Mouse (Mus musculus) embryonic facial prominence, embryonic 14.5 days (tissue): ENCODE results near the gene Rlf. TPM values are rescaled to one million over a fixed set of nuclear protein-coding genes. Genes with fewer than 3 reads are reported as not detected.

Experiments
- ATAC-seq: fragments of 200-750 bp; cut with Nextera tagmentation; 2 replicates; pipeline ENCODE4 v1.8.0; 2017; ENCODE audit warnings: low read depth, moderate number of reproducible peaks, moderate TSS enrichment
- DNase-seq: peaks from one replicate; pipeline ENCODE4 v3.0.0-alpha.2; 2015; ENCODE audit warnings: low spot score
- H3K27ac ChIP-seq: fragments of 300-500 bp; sonication (generic); replicated peaks from 2 replicates; pipeline ENCODE4 v1.5.1; 2014; ENCODE audit warnings: low read depth, mild to moderate bottlenecking, low read length, moderate library complexity
- H3K27me3 ChIP-seq: fragments of 300-500 bp; sonication (generic); replicated peaks from 2 replicates; pipeline ENCODE4 v1.6.1; 2014; ENCODE audit warnings: low read length; ENCODE audit not compliant: control insufficient read depth, insufficient read depth
- H3K36me3 ChIP-seq: fragments of 300-500 bp; sonication (generic); 2 replicates; pipeline ENCODE4 v1.6.1; 2014; ENCODE audit warnings: low read length, mixed read lengths; ENCODE audit not compliant: control insufficient read depth, insufficient read depth
- H3K4me1 ChIP-seq: fragments of 300-500 bp; sonication (generic); 2 replicates; pipeline ENCODE4 v1.6.1; 2014; ENCODE audit warnings: antibody characterized with exemption, low read length; ENCODE audit not compliant: control insufficient read depth, insufficient read depth
- H3K4me2 ChIP-seq: fragments of 300-500 bp; sonication (generic); 2 replicates; pipeline ENCODE4 v1.6.1; 2014; ENCODE audit warnings: low read depth, mild to moderate bottlenecking, low read length, moderate library complexity, mixed read lengths
- H3K4me3 ChIP-seq: fragments of 300-500 bp; sonication (generic); 2 replicates; pipeline ENCODE4 v1.5.1; 2014; ENCODE audit warnings: low read depth, mild to moderate bottlenecking, low read length
- H3K9ac ChIP-seq: fragments of 300-500 bp; sonication (generic); 2 replicates; pipeline ENCODE4 v1.6.1; 2014; ENCODE audit warnings: low read depth, mild to moderate bottlenecking, low read length, moderate library complexity, mixed read lengths
- H3K9me3 ChIP-seq: fragments of 300-500 bp; sonication (generic); 2 replicates; pipeline ENCODE4 v1.6.1; 2016; ENCODE audit warnings: low read length; ENCODE audit not compliant: control insufficient read depth
- WGBS: fragments of 180-500 bp; shearing (Covaris S2); extraction: QIAGEN DNeasy Blood & Tissue Kit; methylation state at CpG from one replicate; pipeline ENCODE4 v1.1.7; 2014; 5-methylcytosine and 5-hydroxymethylcytosine counted together
- polyA plus RNA-seq: library from polyadenylated mRNA; unstranded; fragments of >200 nt; fragmentation: Nextera tagmentation; extraction: Ambion mirVana; gene quantifications from 2 replicates; pipeline ENCODE4 v1.2.1, GENCODE M21; 2014

The Rlf gene
- 18.6 and 20.3 TPM in 2 replicates for polyA plus RNA-seq

DNA sequence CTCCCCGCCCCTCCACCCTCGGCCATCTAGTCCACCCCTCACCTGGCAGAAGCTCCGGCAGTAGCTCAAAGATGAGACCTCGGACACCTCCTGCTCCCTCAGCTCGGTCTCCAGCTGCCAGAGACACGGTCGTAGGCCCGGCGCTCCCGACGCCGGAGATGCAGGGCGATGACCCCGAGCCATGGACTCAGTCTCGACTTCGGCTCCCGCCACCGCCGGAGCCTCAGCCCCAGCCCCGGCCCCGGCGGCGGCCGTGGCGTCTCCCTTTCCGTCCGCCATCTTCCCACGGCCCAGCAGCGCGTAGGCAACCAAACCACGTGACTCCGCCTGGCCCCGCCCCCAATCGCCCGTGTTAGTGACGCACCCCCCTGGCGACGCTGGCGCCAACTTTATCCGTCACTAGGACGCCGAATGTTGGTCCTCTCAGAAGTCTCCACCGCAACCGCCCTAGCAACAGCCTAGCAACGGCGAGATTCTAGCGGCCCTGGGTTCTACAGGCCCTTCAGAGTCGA lies at the start of gene Rlf:
Gene Rlf, minus strand, starts transcription at position 292 of the 512 bp plus-strand sequence.
- Histone ChIP-seq H3K9ac (peak within 1 kb of the TSS; percentile 99), H3K36me3 (no peaks in the 10 kb centered on the region), H3K4me3 (peak within 1 kb of the TSS; percentile 98), H3K4me2 (peak within 1 kb of the TSS; percentile 88), H3K4me1 (peaks cover 13% of the 10 kb centered on the region; the same call in 1 of the 2 replicates), H3K27me3 (no peaks in the 10 kb centered on the region), H3K27ac (peak within 1 kb of the TSS; percentile 94), H3K9me3 (no peaks in the 10 kb centered on the region)
- WGBS: 1% methylated on average over 35 of the region's 48 CpGs
- peak; percentile 98 for ATAC-seq
- peak; percentile 97 for DNase-seq

DNA sequence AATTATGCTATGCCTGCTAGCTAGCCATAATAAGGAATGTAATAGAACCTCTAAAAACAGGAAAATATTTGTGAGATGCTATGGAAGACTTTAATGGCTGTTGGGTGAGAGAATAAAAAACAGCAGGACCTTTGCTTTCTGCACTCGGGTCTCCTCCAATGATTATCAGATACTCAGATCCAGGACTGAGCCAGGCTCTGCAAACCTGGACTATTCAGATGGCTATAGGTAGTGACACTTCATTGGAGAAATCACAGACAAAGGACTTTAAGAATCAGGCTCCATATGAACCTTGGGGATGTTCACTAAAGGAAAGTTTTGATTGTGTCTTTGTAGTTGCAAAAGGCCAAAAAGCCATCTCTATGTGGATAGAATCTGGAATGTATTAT lies 26.7 kb upstream of the Rlf start:
- 71% methylated on average over 1 of the region's 1 CpGs for whole genome bisulfite sequencing
- Histone ChIP-seq H3K4me2 (no peak overlapping the region), H3K4me1 (no peaks in the 10 kb centered on the region), H3K27ac (no peak overlapping the region), H3K9me3 (no peaks in the 10 kb centered on the region), H3K36me3 (no peaks in the 10 kb centered on the region), H3K9ac (no peak overlapping the region), H3K4me3 (no peak overlapping the region), H3K27me3 (no peaks in the 10 kb centered on the region)
- DNase-seq: no peak
- ATAC-seq: no peak

DNA sequence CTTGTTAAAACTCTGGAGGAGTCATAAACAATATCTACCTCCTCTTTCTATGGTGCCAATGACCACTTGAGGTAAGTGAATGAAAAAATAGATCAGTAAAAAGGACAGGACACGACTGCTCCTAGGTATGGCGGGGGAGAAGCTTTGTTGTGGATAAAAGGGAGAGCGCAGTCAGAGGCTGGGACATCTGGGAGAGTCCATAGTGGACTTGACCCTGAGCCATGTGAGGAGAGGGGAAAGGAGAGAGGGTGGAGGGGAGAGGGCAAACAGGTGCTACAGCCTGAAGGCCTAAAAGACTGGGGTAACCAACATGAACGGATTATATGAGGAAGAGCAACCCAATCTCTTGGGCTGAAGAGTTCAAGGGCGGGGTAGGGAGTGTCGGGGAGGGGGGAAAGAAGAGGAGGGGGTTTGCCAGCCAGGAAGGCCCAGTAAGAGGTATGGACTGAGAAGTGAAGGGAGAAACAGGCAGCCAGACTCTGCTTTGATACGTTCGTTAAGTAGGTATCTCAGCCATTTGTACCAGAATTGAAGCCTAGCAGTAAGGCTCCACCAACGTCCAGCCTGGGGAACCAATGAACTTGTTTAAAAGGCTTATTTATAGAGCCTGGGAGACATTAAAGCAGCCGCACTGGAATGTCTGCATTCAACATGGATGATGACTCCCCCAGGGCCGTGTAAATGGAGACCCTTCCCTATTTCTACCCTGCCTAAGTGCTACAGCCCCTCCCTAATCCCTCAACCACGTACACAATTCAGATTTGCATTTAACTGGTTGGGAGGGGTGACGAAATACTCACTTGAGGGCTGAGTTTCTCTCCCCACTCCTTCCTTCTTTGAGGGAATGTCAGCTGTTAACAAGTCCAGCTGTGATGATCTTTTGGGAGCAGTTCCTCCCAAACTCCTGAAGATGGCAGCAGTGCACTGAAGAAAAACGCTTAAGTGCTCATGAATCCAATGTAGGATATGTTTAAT lies 26.0 kb upstream of the Rlf start:
- 45% methylated on average over 14 of the region's 14 CpGs for WGBS
- no peak overlapping the region for H3K4me3 ChIP-seq

DNA sequence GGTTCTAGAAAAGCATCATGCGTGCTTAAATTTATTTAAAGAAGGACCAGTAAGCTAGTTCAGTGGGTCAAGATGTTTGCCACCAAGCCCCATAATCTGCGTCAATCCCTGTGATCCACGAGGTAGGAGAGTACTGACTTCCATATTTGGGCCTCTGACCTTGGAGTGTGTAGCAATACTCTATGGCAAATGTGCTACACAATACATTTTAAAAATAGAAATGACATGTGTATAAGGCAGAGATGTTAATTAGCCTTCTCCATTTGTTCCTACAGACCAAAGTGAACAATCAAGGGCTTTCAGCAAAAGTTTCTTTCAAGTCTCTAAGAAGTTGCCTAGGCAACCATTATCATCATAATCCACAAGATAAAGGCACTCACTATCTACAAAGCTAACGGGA lies 25.0 kb upstream of the Rlf start:
- DNase-seq (no peak), ATAC-seq (no peak)
- Histone ChIP-seq H3K4me1 (no peaks in the 10 kb centered on the region), H3K4me3 (no peak overlapping the region), H3K9ac (no peak overlapping the region), H3K27ac (no peak overlapping the region), H3K4me2 (no peak overlapping the region), H3K36me3 (no peaks in the 10 kb centered on the region), H3K9me3 (no peaks in the 10 kb centered on the region), H3K27me3 (no peaks in the 10 kb centered on the region; the same call in 1 of the 2 replicates)
- 75% methylated on average over 4 of the region's 4 CpGs for WGBS

More for the DNA sequence above, 26.0 kb upstream of the Rlf start:
- Histone ChIP-seq H3K27ac (no peak overlapping the region), H3K4me1 (no peaks in the 10 kb centered on the region), H3K36me3 (no peaks in the 10 kb centered on the region), H3K9me3 (no peaks in the 10 kb centered on the region), H3K27me3 (no peaks in the 10 kb centered on the region), H3K4me2 (no peak overlapping the region), H3K9ac (no peak overlapping the region)
- DNase-seq (peak; percentile 71), ATAC-seq (no peak)

DNA sequence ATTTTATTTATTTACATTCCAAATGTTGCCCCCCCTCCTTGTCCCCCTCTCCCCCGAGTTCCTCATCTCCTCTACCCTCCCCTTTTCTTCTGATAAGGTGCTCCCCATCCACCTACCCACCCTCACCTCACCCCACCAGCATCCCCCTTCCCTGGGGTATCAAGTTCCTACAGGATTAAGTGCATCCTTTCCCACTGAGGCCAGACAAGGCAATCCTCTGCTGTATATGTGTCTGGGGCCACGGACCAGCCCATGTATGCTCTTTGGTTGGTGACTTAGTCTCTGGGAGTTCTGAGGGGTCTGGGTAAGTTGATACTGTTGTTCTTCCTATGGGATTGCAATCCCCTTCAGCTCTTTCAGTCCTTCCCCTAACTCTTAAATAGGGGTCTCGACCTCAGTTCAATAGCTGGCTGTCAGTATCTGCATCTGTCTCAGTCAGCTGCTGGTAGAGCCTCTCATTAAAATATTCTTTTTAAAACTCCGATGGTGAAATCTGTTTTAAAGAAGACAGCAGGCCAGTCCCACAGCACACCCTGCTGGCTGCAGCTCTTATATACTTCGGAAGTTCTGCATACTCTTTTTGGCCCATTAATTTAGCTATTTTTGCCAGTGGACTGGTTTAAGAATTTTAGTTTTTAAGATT lies 17.0 kb upstream of the Rlf start:
- no peaks in the 10 kb centered on the region for H3K36me3 ChIP-seq
- H3K4me1 ChIP-seq: no peaks in the 10 kb centered on the region
- no peaks in the 10 kb centered on the region; the same call in none of the 2 replicates for H3K27me3 ChIP-seq
- H3K4me2 ChIP-seq: no peak overlapping the region
- WGBS: 8% methylated on average over 5 of the region's 5 CpGs
- H3K9me3 ChIP-seq: no peaks in the 10 kb centered on the region
- ATAC-seq (peak; percentile 57; the same call in 1 of the 2 replicates), DNase-seq (peak; percentile 74)
- H3K4me3 ChIP-seq: no peak overlapping the region
- no peak overlapping the region for H3K9ac ChIP-seq
- H3K27ac ChIP-seq: no peak overlapping the region

DNA sequence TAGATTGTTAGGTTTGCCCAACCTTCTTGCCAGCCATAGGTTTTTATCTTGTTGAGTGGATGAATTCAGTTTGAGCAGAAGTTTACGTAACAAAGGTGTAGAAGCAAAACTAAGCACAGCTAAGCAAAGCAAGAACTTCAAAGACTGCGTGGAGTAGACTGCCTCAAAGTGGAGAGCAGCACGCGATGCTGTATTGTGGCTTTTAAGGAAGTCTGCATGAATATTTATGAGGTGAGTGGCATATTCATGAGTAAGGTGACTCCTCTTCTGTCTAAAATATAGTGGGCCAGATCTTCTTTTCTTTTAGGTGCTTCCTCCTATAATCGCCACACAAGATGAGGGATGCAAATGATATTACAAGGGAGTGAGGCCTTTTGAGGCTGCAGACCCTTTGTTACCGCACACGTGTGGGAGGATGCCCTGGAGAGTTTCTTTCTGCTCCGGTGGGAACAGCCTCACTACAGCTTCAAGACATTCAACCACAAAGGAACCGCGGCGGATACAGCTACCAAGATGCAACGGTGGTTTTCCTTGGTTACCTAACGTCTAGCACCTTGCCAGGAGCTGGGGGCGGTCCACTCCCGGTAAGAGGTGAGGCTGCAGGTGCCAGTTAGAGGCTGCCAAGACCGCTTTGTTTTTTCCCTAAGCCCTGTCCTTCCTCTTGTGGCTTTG lies 16.2 kb upstream of the Rlf start:
- H3K9me3 ChIP-seq: no peaks in the 10 kb centered on the region
- H3K4me1 ChIP-seq: no peaks in the 10 kb centered on the region
- no peak overlapping the region; the same call in 1 of the 2 replicates for H3K9ac ChIP-seq
- WGBS: 5% methylated on average over 16 of the region's 16 CpGs
- no peak overlapping the region for H3K4me3 ChIP-seq
- ATAC-seq (peak; percentile 62; the same call in 1 of the 2 replicates), DNase-seq (peak; percentile 41)
- H3K36me3 ChIP-seq: no peaks in the 10 kb centered on the region
- H3K4me2 ChIP-seq: peak overlapping the region; percentile 33
- H3K27ac ChIP-seq: no peak overlapping the region
- no peaks in the 10 kb centered on the region; the same call in none of the 2 replicates for H3K27me3 ChIP-seq

DNA sequence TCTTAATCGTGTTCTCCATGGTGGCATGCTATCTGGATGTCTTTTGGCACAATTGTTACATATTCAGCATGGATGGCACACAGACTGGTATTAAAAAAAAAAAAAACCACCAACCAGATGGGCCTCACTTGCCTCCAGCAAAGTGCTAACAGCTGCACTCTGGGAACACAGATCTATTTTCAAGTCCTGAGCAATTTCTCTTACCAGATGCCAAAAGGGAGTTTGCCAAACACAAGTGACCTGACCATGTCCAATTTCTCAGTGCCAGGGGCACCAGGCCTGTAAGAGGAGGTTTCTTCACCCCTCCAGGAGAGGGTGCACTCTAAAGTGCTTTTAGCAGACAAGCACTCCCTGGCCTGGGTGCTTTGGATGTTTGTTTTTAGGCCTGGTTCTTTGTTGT lies 12.2 kb upstream of the Rlf start:
- ATAC-seq: no peak
- Histone ChIP-seq H3K36me3 (no peaks in the 10 kb centered on the region), H3K4me3 (no peak overlapping the region), H3K4me2 (no peak overlapping the region), H3K9me3 (no peaks in the 10 kb centered on the region), H3K27ac (no peak overlapping the region), H3K4me1 (no peaks in the 10 kb centered on the region), H3K27me3 (no peaks in the 10 kb centered on the region; the same call in 1 of the 2 replicates), H3K9ac (no peak overlapping the region)
- DNase-seq: peak; percentile 38
- WGBS: 46% methylated on average over 1 of the region's 1 CpGs

DNA sequence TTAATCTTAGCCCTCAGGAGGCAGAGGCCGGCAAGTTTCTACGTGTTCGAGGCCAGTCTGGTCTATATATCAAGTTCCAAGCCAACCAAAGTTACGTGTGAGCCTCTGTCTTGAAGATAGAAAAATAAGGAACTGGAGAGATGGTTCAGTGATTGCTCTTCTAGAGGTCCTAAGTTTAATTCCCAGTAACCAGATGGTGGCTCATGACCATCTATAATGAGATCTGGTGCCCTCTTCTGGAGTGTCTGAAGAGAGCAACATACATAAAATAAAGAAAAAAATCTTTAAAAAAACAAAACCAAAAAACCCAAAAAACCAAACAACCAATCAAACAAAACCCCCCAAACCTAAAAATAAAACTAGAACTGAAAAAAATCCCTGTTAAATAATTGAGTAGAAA lies 10.3 kb upstream of the Rlf start:
- no peak overlapping the region for H3K27ac ChIP-seq
- H3K9me3 ChIP-seq: no peaks in the 10 kb centered on the region
- no peaks in the 10 kb centered on the region for H3K27me3 ChIP-seq
- no peak overlapping the region for H3K4me2 ChIP-seq
- no peak overlapping the region for H3K4me3 ChIP-seq
- no peak for DNase-seq
- ATAC-seq: no peak
- H3K9ac ChIP-seq: no peak overlapping the region
- WGBS: 81% methylated on average over 4 of the region's 4 CpGs
- no peaks in the 10 kb centered on the region for H3K4me1 ChIP-seq
- H3K36me3 ChIP-seq: no peaks in the 10 kb centered on the region
